Mouse (Mus musculus): ENCODE results near the gene Fitm1.

DNA sequence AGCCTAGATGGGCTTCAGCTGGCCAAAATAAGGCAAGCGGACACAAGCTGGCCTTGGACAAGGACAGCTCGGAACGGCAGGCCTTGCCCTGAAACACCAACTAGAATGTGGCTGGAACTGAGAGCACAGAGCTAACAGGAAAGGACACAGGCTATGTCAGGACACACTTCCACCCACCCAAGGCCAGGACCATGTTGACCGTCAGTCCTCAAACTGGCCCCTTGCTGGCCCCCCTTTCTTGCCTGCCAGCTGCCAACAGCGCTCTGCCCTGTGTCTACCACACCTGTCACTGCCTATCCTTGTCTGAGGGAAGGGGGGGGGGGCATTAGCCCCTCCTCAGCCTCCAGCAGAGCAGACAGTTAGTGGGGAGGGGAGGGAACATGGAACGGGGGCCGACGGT, at the start of gene Fitm1:
- TF ChIP-seq GATA1 (IDR thresholded peaks at IDR 0.05; ENCODE audit: borderline replicate concordance, low read length) (no peak), FLI1 (IDR thresholded peaks at IDR 0.05; ENCODE audit: low read length) (no peak)

All from megakaryocyte, embryonic 14.5 days (primary cell).